ENCODE assay signal across 8 mouse cellular contexts in the genomic region with DNA sequence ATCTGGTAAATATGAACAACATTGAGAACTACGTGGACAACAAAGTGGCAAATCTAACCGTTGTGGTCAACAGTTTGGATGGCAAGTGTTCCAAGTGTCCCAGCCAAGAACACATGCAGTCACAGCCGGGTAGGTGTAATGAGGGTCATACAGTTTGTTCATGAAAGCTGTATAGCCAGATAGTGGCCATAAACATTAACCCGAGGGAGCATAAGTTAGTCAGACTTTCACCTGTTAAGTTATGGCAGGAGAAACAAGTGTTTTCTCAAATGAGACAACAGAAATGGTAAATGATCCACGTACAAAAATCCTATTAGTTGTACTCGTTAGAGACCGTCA. TPM values are rescaled to one million over a fixed set of nuclear protein-coding genes. Genes with fewer than 3 reads are reported as not detected.
DNase-seq lines count a peak whose midpoint lies in the region; ATAC-seq and TF ChIP-seq lines count a peak whose summit lies in the region.

No protein-coding gene starts in this region.

- no peaks in the 10 kb centered on the region for H3K27me3 ChIP-seq in heart, postnatal 0 days (ENCODE audit: control insufficient read depth, insufficient read depth, low read length)
- no peaks in the 10 kb centered on the region for H3K27me3 ChIP-seq in hindbrain, embryonic 12.5 days
- no peaks in the 10 kb centered on the region for H3K27me3 ChIP-seq in midbrain, embryonic 11.5 days (ENCODE audit: control insufficient read depth, insufficient read depth, low read length)

- H3K27ac ChIP-seq in heart, postnatal 0 days (ENCODE audit: low read depth), result peak overlapping the region; percentile 88
- no peak overlapping the region for H3K27ac ChIP-seq in bone marrow, adult 2 months (ENCODE audit: control insufficient read depth, insufficient read depth, low read depth, low read length, poor library complexity)
- no peak overlapping the region for H3K27ac ChIP-seq in hindbrain, embryonic 12.5 days
- no peak overlapping the region for H3K27ac ChIP-seq in midbrain, embryonic 11.5 days (ENCODE audit: low read depth, low read length)

- no peaks in the 10 kb centered on the region for H3K9me3 ChIP-seq in heart, postnatal 0 days (replicated peaks; ENCODE audit: control insufficient read depth, low read length)
- H3K9me3 ChIP-seq in hindbrain, embryonic 12.5 days (replicated peaks), result no peaks in the 10 kb centered on the region
- no peaks in the 10 kb centered on the region for H3K9me3 ChIP-seq in midbrain, embryonic 11.5 days (ENCODE audit: control insufficient read depth, low read length)

- WGBS in heart, postnatal 0 days, result 27% methylated on average over 7 of the region's 7 CpGs
- 23% methylated on average over 7 of the region's 7 CpGs for WGBS in bone marrow, adult 2 months
- WGBS in hindbrain, embryonic 12.5 days, result 71% methylated on average over 7 of the region's 7 CpGs
- WGBS in midbrain, embryonic 11.5 days, result 73% methylated on average over 7 of the region's 7 CpGs

- TF ChIP-seq CTCF in heart, postnatal 0 days (IDR thresholded peaks at IDR 0.05; ENCODE audit: low read depth), result no peak
- TF ChIP-seq CTCF in bone marrow, adult 2 months (IDR thresholded peaks at IDR 0.05; ENCODE audit: control insufficient read depth, insufficient read depth, low read length), result no peak

- ATAC-seq in heart, postnatal 0 days (ENCODE audit: insufficient read depth, low read depth), result peak; percentile 13; the same call in 1 of the 2 replicates
- no peak for ATAC-seq in hindbrain, embryonic 12.5 days (ENCODE audit: low FRiP score)
- ATAC-seq in midbrain, embryonic 11.5 days (ENCODE audit: low FRiP score), result no peak

- H3K4me3 ChIP-seq in heart, postnatal 0 days (ENCODE audit: low read depth, low read length), result peak overlapping the region; percentile 75
- H3K4me3 ChIP-seq in bone marrow, adult 2 months (replicated peaks; ENCODE audit: control insufficient read depth, low read depth, low read length), result peak overlapping the region; percentile 86
- peak overlapping the region; percentile 48 for H3K4me3 ChIP-seq in hindbrain, embryonic 12.5 days
- H3K4me3 ChIP-seq in midbrain, embryonic 11.5 days (ENCODE audit: low read depth, low read length), result peak overlapping the region; percentile 46

- no peak for TF ChIP-seq POLR2A in bone marrow, adult 2 months (IDR thresholded peaks at IDR 0.05; ENCODE audit: borderline replicate concordance, control insufficient read depth, low read depth, low read length)

- no peak for DNase-seq in heart, postnatal 0 days (ENCODE audit: low spot score)
- DNase-seq in heart, postnatal 36 days, result no peak
- DNase-seq in midbrain, embryonic 11.5 days (ENCODE audit: low spot score, missing footprints), result no peak
- DNase-seq in layer of hippocampus, postnatal 25 days (ENCODE audit: extremely low spot score in 1 of 2, low spot score in 1 of 2), result no peak
- no peak for DNase-seq in cerebellum, adult 9-10 months
- DNase-seq in gastrocnemius, postnatal 25 days, result no peak

- peak overlapping the region; percentile 92 for H3K4me2 ChIP-seq in heart, postnatal 0 days (ENCODE audit: low read depth, low read length)
- peak overlapping the region; percentile 90 for H3K4me2 ChIP-seq in hindbrain, embryonic 12.5 days (replicated peaks)
- H3K4me2 ChIP-seq in midbrain, embryonic 11.5 days, result peak overlapping the region; percentile 77

- intact Hi-C loops in heart, postnatal 36 days (cut with DNase I), result loop anchor here (2.0 to 5.0 kb wide), 2 partner anchors 41 to 94 kb away; no protein-coding TSS in a partner anchor

- H3K9ac ChIP-seq in heart, postnatal 0 days (replicated peaks; ENCODE audit: low read depth, low read length), result peak overlapping the region; percentile 68
- no peak overlapping the region; the same call in 1 of the 2 replicates for H3K9ac ChIP-seq in hindbrain, embryonic 12.5 days
- no peak overlapping the region; the same call in 1 of the 2 replicates for H3K9ac ChIP-seq in midbrain, embryonic 11.5 days (ENCODE audit: low read length)

- no peak for TF ChIP-seq EP300 in heart, postnatal 0 days (IDR thresholded peaks at IDR 0.05; ENCODE audit: low read depth)

- peaks cover 10% of the 10 kb centered on the region; the same call in 1 of the 2 replicates for H3K4me1 ChIP-seq in heart, postnatal 0 days (ENCODE audit: control insufficient read depth, insufficient read depth)
- H3K4me1 ChIP-seq in bone marrow, adult 2 months (ENCODE audit: control insufficient read depth, insufficient read depth, low read length), result peaks cover 1% of the 10 kb centered on the region; the same call in 1 of the 2 replicates
- H3K4me1 ChIP-seq in hindbrain, embryonic 12.5 days, result peaks cover 3% of the 10 kb centered on the region; the same call in 1 of the 2 replicates
- H3K4me1 ChIP-seq in midbrain, embryonic 11.5 days (ENCODE audit: control insufficient read depth, insufficient read depth, low read length), result peaks cover 5% of the 10 kb centered on the region; the same call in 1 of the 2 replicates

- H3K36me3 ChIP-seq in heart, postnatal 0 days (replicated peaks; ENCODE audit: control insufficient read depth, insufficient read depth, low read length), result no peaks in the 10 kb centered on the region
- no peaks in the 10 kb centered on the region for H3K36me3 ChIP-seq in hindbrain, embryonic 12.5 days
- no peaks in the 10 kb centered on the region for H3K36me3 ChIP-seq in midbrain, embryonic 11.5 days (ENCODE audit: control insufficient read depth, insufficient read depth, low read length)

RNA-seq across cellular contexts. Expression of gene Fgl2, which starts 0.7 kb away (rescaled TPM):
- total RNA-seq in heart, postnatal 0 days (2014; rRNA removed; ENCODE audit: low replicate concordance), result 63.2 and 79.5 TPM in 2 replicates
- 44.2 and 54.4 TPM in 2 replicates for polyA plus RNA-seq in heart, postnatal 0 days (2015; fragmentation: Nextera tagmentation; extraction: Ambion mirVana)
- 10 to 100 TPM; 30.7 to 34.7 TPM for total RNA-seq in heart, postnatal 36 days (2021)
- 1.7 and 5.3 TPM in 2 replicates for polyA plus RNA-seq in bone marrow, adult 2 months (2011; ENCODE audit: insufficient read depth, insufficient read length, low replicate concordance, missing spikeins)
- polyA plus RNA-seq in hindbrain, embryonic 12.5 days (2016; fragmentation: Nextera tagmentation; extraction: Ambion mirVana), result 5.6 and 5.7 TPM in 2 replicates
- 2.5 and 2.6 TPM in 2 replicates for polyA plus RNA-seq in midbrain, embryonic 11.5 days (2014; fragmentation: Nextera tagmentation; extraction: Ambion mirVana)
- 1 to 10 TPM; 1.2 to 2.4 TPM for total RNA-seq in layer of hippocampus, postnatal 25 days (2021)
- 1 to 10 TPM; 6.3 to 7.2 TPM for total RNA-seq in gastrocnemius, postnatal 25 days (2021)

RNA-seq across cellular contexts. Expression of gene Ccdc146, which starts 51.3 kb away (rescaled TPM):
- total RNA-seq in heart, postnatal 0 days (2014; rRNA removed; ENCODE audit: low replicate concordance), result 0.08 TPM in 1 of 2 replicates, not detected in the other
- polyA plus RNA-seq in heart, postnatal 0 days (2015; fragmentation: Nextera tagmentation; extraction: Ambion mirVana), result 4.1 and 4.2 TPM in 2 replicates
- total RNA-seq in heart, postnatal 36 days (2021), result 1 to 10 TPM; 2.1 to 3.4 TPM
- polyA plus RNA-seq in bone marrow, adult 2 months (2011; ENCODE audit: insufficient read depth, insufficient read length, low replicate concordance, missing spikeins), result not detected in 2 replicates
- polyA plus RNA-seq in hindbrain, embryonic 12.5 days (2016; fragmentation: Nextera tagmentation; extraction: Ambion mirVana), result 1.7 and 2.1 TPM in 2 replicates
- 0.32 TPM in 1 of 2 replicates, not detected in the other for polyA plus RNA-seq in midbrain, embryonic 11.5 days (2014; fragmentation: Nextera tagmentation; extraction: Ambion mirVana)
- under 1 TPM; 0.20 to 0.47 TPM for total RNA-seq in layer of hippocampus, postnatal 25 days (2021)
- total RNA-seq in gastrocnemius, postnatal 25 days (2021), result 1 to 10 TPM; 1.7 to 4.2 TPM

RNA-seq across cellular contexts. Expression of gene Fam185a, which starts 51.6 kb away (rescaled TPM):
- 11.9 and 23.4 TPM in 2 replicates for total RNA-seq in heart, postnatal 0 days (2014; rRNA removed; ENCODE audit: low replicate concordance)
- polyA plus RNA-seq in heart, postnatal 0 days (2015; fragmentation: Nextera tagmentation; extraction: Ambion mirVana), result 6.8 and 6.9 TPM in 2 replicates
- 10 to 100 TPM; 18.9 to 19.0 TPM for total RNA-seq in heart, postnatal 36 days (2021)
- polyA plus RNA-seq in bone marrow, adult 2 months (2011; ENCODE audit: insufficient read depth, insufficient read length, low replicate concordance, missing spikeins), result 1.2 and 4.6 TPM in 2 replicates
- 5.4 and 5.7 TPM in 2 replicates for polyA plus RNA-seq in hindbrain, embryonic 12.5 days (2016; fragmentation: Nextera tagmentation; extraction: Ambion mirVana)
- polyA plus RNA-seq in midbrain, embryonic 11.5 days (2014; fragmentation: Nextera tagmentation; extraction: Ambion mirVana), result 4.7 and 5.0 TPM in 2 replicates
- total RNA-seq in layer of hippocampus, postnatal 25 days (2021), result 10 to 100 TPM; 11.2 to 12.4 TPM
- total RNA-seq in gastrocnemius, postnatal 25 days (2021), result 1 to 10 TPM; 8.1 to 8.6 TPM
